Mouse (Mus musculus) liver (tissue): ENCODE measurements around the gene Pfkm.

Experiments
- DNase-seq: peaks from one replicate; pipeline ENCODE4 v3.0.0-alpha.2; 2020; ENCODE audit warnings: mixed read lengths

The Pfkm gene

GRCm38 (mm10) chr15:98142515-98142914 lies 50.1 kb downstream of the Pfkm start:
- DNase-seq, result no peak

DNA sequence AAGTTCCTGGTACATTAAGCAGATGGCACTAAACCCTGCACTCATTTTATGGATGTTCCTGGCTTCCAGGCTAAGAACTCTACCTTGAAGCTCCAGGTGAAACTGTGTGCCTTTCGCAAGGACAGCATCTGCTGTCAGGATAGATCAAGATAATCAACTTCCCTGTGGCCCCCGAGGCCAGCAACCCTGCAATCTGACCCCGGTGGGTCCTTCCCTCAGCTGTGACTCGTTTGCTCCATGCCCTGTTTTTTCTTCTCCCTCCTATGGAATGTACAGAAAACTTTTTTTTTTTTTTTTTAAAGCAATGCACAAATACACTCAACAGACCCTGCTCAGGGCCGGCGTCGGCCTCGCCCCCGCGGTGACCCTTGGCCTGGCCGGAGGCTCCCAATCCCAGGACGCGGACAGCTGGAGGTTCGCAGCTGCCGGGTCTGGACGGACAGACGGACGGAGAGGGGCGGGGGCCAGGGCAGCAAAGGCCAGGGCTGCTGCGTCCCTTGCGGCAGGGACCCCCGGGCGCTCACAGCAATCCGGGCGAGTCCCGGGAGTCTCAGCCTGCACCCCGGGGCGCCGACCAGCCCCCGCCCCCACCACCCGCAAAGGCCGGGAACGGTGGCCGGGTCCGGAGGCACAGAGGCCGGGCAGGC lies 52.6 kb downstream of the Pfkm start:
- DNase-seq, result peak; percentile 39

GRCm38 (mm10) chr15:98145559-98146181 lies 53.3 kb downstream of the Pfkm start:
- peak; percentile 92 for DNase-seq

DNA sequence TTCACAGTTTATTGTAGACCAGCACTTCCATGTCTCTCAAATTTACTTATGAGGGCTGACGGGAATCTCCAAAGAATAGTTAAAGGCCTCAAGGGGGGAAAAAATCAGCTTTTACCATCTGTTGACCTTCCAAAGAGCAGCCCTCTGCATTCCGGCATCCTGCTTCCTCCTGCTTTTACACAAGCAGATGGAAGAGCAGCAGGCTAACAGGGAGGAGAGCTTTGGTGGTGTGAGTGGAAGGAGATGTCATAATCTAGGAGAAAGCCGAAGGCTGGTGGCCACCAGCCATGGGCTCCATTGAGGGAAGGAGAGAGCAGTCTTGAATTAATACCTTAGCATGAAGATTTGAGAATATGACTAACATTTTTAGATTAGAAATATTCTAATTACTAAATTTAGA lies 56.0 kb downstream of the Pfkm start:
- DNase-seq, result no peak

GRCm38 (mm10) chr15:98149166-98149602 lies 56.8 kb downstream of the Pfkm start:
- no peak for DNase-seq

DNA sequence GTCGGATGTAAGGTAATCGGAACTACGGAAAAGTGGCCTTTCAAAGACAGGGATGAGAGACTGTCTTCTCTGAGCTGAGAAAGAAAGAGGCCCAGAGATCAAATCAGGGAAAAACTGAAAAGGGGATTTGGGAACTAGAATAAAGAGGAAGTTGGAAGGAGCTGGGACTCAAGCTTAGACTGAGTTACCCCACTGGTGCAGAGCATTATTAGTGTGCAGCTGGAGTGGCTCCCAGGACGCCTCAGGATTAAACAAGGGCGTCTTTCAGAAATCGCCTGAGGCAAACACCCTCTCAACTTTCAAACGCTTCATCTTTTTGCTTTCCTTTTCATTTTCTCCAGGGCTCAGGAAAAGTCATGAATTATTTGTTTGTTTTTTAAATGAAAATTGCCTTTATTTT lies 60.5 kb downstream of the Pfkm start:
- no peak for DNase-seq

GRCm38 (mm10) chr15:98153625-98154024 lies 61.2 kb downstream of the Pfkm start:
- DNase-seq, result no peak

DNA sequence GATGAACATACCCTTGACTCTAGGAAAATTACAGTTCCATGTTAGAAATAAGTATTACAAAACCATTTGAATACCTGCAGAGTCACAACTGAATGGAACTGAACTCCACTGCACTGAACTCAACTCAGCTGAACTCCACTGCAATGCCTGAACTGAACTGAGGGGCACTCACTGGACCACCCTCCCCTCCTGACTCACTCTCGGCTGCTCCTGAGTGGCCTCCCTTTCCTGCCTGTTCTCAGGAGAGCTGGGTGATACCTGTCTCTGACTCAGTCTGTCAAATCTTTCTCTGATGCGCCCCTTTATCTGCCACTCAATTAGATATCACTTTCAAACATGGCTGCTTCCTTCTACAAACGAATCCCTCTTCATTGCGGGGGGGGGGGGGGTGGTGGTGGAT lies 61.8 kb downstream of the Pfkm start:
- DNase-seq, result no peak

- no peak for DNase-seq
These were observed 62.2 kb downstream of the Pfkm start for GRCm38 (mm10) chr15:98154631-98155030.

- DNase-seq, result no peak
These were observed 62.9 kb downstream of the Pfkm start for GRCm38 (mm10) chr15:98155272-98155671.

GRCm38 (mm10) chr15:98155944-98156343 lies 63.6 kb downstream of the Pfkm start:
- DNase-seq, result no peak

DNA sequence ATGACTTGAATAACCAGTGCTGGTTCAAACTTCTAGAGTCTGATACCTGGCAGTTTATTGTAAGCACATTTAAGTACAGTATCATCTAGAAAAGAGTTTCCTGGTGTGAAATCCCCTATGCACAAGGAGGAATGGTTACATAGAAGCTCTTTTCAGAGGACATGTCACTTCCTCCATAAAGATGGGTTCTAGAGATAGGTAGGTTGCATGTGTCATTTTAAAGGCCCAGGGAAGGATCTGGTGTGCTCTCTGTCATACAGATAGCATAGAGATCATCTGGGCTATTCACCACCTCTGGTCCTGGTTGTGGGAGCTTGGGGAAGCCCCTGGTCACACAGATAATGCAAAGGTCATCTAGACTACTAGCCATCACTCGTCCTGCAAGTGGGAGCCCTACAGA lies 64.9 kb downstream of the Pfkm start:
- DNase-seq, result no peak

- no peak for DNase-seq
These were observed 68.8 kb downstream of the Pfkm start for GRCm38 (mm10) chr15:98161026-98161805.

GRCm38 (mm10) chr15:98162561-98162960 lies 70.2 kb downstream of the Pfkm start:
- no peak for DNase-seq

- DNase-seq, result no peak
These were observed 73.1 kb downstream of the Pfkm start, which contains the start of gene Asb8 for GRCm38 (mm10) chr15:98165525-98165924. Gene Asb8, minus strand, starts transcription at chr15:98165625.

DNA sequence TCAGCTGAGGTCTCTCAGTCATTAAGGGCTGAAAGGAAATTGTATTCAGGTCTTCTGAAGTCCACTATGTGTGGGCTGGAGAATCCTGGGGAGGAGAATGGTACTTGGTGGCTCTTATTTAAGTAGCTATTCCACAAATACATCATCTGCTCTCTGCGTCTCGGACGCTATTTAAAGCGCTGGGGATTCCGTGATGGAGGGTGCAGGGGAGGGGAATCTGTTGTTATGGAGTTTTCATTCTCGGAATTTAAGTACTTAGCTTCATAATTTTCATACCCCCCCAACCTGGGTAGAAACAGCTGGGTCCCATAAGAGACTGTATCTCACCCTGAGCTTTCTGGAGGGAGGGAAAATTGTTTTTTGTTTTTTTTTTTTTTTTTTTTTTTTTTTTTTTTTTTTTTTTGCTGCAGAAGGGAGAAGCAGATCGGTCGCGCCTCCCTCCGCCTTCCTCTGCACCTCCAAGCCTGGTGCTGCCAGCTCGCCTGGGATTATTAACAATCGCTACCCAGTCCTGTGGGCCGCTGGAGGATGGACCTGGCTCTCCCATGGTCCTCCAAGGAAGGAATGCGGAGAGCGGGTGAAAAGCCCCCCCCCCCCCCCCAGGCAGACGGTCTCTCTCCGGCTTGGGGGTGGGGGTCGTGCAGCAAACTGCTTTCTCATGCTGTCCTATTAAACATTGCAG lies 74.7 kb downstream of the Pfkm start, which contains the start of gene Ccdc184:
Gene Ccdc184 (plus strand): TSS at position 196 of the 682 bp plus-strand sequence.
- no peak for DNase-seq

GRCm38 (mm10) chr15:98167645-98168621 lies 75.5 kb downstream of the Pfkm start:
- DNase-seq, result peak; percentile 45

GRCm38 (mm10) chr15:98168622-98169004 lies 76.2 kb downstream of the Pfkm start:
- DNase-seq, result no peak

GRCm38 (mm10) chr15:98170365-98170764 lies 78.0 kb downstream of the Pfkm start:
- no peak for DNase-seq

DNA sequence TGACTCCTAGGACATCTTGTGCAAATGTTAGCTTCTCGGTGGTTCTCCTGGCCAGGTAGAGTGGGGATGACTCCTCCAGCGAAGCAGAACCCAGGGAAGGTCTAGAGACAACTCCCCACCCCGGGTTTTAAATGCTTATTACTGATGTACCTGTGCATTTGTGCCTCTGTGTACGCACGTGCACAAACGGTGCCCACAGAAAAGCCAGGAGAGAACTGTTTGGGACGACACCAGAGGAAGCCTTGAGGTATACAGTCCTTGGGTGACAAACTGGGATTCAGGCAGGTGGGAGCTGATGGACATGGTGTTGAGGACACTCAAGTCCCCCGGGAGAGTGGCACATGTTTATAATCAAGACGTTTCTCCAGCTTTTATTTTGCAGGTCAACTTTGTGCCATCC lies 78.5 kb downstream of the Pfkm start:
- DNase-seq, result no peak

DNA sequence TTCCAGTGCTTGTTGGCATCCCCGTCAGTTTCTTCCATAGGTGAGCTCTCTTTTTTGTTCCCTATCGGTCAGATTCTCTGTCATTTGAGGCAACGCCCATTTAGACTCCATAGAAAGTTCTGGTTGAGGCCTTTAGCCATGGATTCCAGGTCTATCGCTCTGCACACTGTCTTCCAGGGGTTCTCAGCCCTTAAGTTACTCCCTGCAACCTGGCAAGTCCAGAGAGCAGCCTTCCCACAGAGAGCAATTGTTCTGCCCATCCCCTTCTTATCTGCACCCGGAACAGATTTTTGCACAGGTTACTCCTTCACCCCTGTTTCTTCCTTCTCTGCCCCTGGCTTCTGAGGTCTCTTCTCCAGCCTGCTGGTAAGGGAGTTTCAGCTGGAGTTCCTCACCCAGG lies 79.7 kb downstream of the Pfkm start:
- no peak for DNase-seq

DNA sequence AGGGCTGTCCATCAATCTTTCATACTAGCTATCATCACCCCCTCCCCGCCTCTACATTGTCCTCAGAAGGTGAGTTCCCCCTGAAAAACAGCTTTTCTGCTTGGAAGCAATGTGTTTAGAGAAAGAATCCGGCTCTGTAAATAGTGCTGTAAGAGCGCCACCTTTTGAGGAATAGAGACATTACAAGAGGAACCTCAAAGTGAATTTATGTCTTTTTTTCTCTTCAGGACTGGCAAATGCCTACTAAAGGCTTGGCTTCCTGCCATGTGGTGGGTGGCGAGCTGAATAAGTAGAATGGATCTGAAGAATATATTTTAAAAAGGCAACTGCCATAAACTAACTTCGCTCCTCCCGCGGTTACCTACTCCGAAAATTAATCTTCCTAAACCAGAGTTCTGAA lies 81.4 kb downstream of the Pfkm start:
- DNase-seq, result no peak
